ENCODE assay signal across 11 mouse cellular contexts in the genomic region with DNA sequence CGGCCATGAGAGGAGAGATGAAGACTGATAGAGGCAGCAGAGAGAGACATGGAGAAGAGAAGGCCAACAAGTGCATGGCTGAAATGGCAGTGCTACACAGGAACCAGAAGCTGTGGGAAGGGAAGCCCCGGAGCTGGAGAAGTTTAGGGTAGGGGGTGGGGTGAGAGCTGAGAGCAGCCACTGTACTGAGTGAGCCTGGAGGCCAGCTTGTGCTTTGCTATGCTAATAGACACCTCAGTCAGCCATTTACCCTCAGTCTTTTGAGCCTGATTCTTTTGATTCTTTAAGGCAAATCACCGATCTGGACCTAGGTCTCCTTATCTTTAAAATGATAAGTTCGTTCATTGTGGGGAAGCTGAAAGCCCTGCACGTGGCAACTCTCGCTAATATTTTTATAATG.
DNase-seq lines count a peak whose midpoint lies in the region; ATAC-seq and TF ChIP-seq lines count a peak whose summit lies in the region.
"Had no signal": no experiment of that assay in that cellular context is flagged by ENCODE, and none has a peak within 500 bp of the region (broad histone marks: within the 10 kb centered on the region; RNA-seq: fewer than 3 reads in every experiment).

No protein-coding gene starts in this region.

- peaks cover 4% of the 10 kb centered on the region; the same call in 1 of the 2 replicates for H3K36me3 ChIP-seq in heart, embryonic 16.5 days (ENCODE audit: control insufficient read depth, insufficient read depth)
- H3K36me3 ChIP-seq in lung, embryonic 16.5 days (ENCODE audit: control insufficient read depth, insufficient read depth, low read length): no peaks in the 10 kb centered on the region

- H3K4me2 ChIP-seq in heart, embryonic 16.5 days (ENCODE audit: low read depth, low read length): peak overlapping the region; percentile 55
- H3K4me2 ChIP-seq in lung, embryonic 16.5 days (ENCODE audit: low read depth, low read length): 0 out of 2 replicates have a peak overlapping the region, but pooled peaks have one; percentile 25

- peak overlapping the region; percentile 91 for H3K27ac ChIP-seq in heart, embryonic 16.5 days (ENCODE audit: low read length)
- peak overlapping the region; percentile 38 for H3K27ac ChIP-seq in lung, embryonic 16.5 days (ENCODE audit: low read length)
- H3K27ac ChIP-seq in olfactory bulb, adult 2 months (ENCODE audit: insufficient read depth, low read depth, low read length): peak overlapping the region; percentile 83; the same call in 1 of the 2 replicates

- H3K9me3 ChIP-seq in heart, embryonic 16.5 days (replicated peaks; ENCODE audit: control insufficient read depth, low read length): no peaks in the 10 kb centered on the region
- H3K9me3 ChIP-seq in lung, embryonic 16.5 days (ENCODE audit: control insufficient read depth, low read length): no peaks in the 10 kb centered on the region

- H3K27me3 ChIP-seq in heart, embryonic 16.5 days (ENCODE audit: control insufficient read depth, insufficient read depth, low read length): no peaks in the 10 kb centered on the region
- no peaks in the 10 kb centered on the region for H3K27me3 ChIP-seq in lung, embryonic 16.5 days (ENCODE audit: control insufficient read depth, insufficient read depth, low read depth, low read length)

- DNase-seq in cerebellum, adult 11 months: no peak
- no peak for DNase-seq in heart, adult 9 months (ENCODE audit: low spot score in 2 of 2)
- DNase-seq in lung, postnatal 4 days: no peak
- DNase-seq in gastrocnemius, postnatal 4 days (ENCODE audit: low spot score in 2 of 2): no peak
- DNase-seq: adrenal gland, postnatal 25 days; cerebellum, adult 8-10 months; lung, postnatal 10 days had no signal

- WGBS in heart, embryonic 16.5 days: 16% methylated on average over 6 of the region's 6 CpGs
- WGBS in lung, embryonic 16.5 days: 16% methylated on average over 6 of the region's 6 CpGs
- 28% methylated on average over 6 of the region's 6 CpGs for WGBS in olfactory bulb, adult 2 months

- 0 out of 2 replicates have a peak, but pooled peaks have one; percentile 52 for ATAC-seq in cerebellum, adult (ENCODE audit: insufficient number of reproducible peaks, low FRiP score, low TSS enrichment)
- ATAC-seq in heart, embryonic 16.5 days (replicated peaks; ENCODE audit: extremely low read depth, insufficient read depth, low FRiP score): no peak; the same call in 1 of the 2 replicates
- peak; percentile 45; the same call in 1 of the 2 replicates for ATAC-seq in lung, embryonic 16.5 days (ENCODE audit: low read depth)

- no peak for TF ChIP-seq CTCF in olfactory bulb, adult 2 months (IDR thresholded peaks at IDR 0.05; ENCODE audit: insufficient read depth, low read depth, low read length)

- H3K9ac ChIP-seq in heart, embryonic 16.5 days (ENCODE audit: low read length): peak overlapping the region; percentile 51
- no peak overlapping the region for H3K9ac ChIP-seq in lung, embryonic 16.5 days (ENCODE audit: low read length)

- peak overlapping the region; percentile 14; the same call in 1 of the 2 replicates for H3K4me3 ChIP-seq in heart, embryonic 16.5 days (ENCODE audit: low read length)
- no peak overlapping the region for H3K4me3 ChIP-seq in lung, embryonic 16.5 days (ENCODE audit: low read length)
- no peak overlapping the region for H3K4me3 ChIP-seq in olfactory bulb, adult 2 months (ENCODE audit: insufficient read depth, low read depth, low read length)

- no peak for TF ChIP-seq POLR2A in olfactory bulb, adult 2 months (IDR thresholded peaks at IDR 0.05; ENCODE audit: insufficient read depth, low read depth, low read length)

- peaks cover 41% of the 10 kb centered on the region for H3K4me1 ChIP-seq in heart, embryonic 16.5 days (ENCODE audit: control insufficient read depth, insufficient read depth, low read length)
- H3K4me1 ChIP-seq in lung, embryonic 16.5 days (replicated peaks; ENCODE audit: control insufficient read depth, insufficient read depth, low read length): peaks cover 5% of the 10 kb centered on the region; the same call in 1 of the 2 replicates
- H3K4me1 ChIP-seq in olfactory bulb, adult 2 months (ENCODE audit: control insufficient read depth, insufficient read depth, low read length): peaks cover 14% of the 10 kb centered on the region

Comparison
In these comparisons a context has a peak if more than half of its experiments do, and no peak if none do; other contexts are left out.
1. H3K27ac ChIP-seq: peak in every context shown above with its lines; median percentile 91 in heart, embryonic 16.5 days; 83 in olfactory bulb, adult 2 months; 38 in lung, embryonic 16.5 days.